Mouse (Mus musculus) left cerebral cortex, adult 8-10 months (tissue): Measurements from ENCODE around the gene Prune1. TPM values are rescaled to one million over a fixed set of nuclear protein-coding genes. Genes with fewer than 3 reads are reported as not detected.

ENCODE experiments used
- DNase-seq, 2 experiments: peaks; one replicate each; pipeline ENCODE4 v3.0.0; 2022; ENCODE audit warnings: low spot score in 2 of 2
- total RNA-seq, 4 experiments: library from RNA; stranded (reverse); gene quantifications; 2 replicates each; pipeline ENCODE4 v1.2.4; 2022

Gene Prune1
- total RNA-seq: 10 to 100 TPM; 24.0 to 27.2 (median 25.2) TPM

- DNase-seq: peak; percentile 98
Measured at GRCm38 (mm10) chr3:95281216-95282126, at the start of gene Prune1, which contains the start of gene Mindy1. TSS of gene Prune1 (minus strand) at chr3:95282076. TSS of gene Mindy1 (plus strand) at chr3:95281345.

DNA sequence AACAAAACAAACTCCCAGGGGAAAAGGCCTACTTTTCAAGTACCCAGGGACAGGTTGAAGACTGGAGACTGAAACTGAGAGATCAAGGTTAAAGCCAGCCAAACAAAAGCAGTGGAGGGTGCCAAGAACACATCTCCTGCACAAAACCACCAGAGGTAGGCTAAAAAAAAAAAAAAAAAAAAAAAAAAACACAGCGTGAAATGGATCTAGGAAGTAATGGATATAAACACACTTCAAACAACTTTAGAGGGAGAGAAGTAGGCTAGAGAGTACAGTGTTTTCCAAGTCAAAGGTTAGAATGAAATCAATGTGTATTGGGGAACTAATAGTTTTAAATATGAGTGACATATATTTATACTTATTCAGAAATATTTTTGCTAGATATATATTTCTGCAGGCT is 49.7 kb upstream of the Prune1 start:
- no peak for DNase-seq

GRCm38 (mm10) chr3:95328803-95329404 is 47.0 kb upstream of the Prune1 start:
- DNase-seq: no peak

- no peak for DNase-seq
Measured at GRCm38 (mm10) chr3:95324454-95325144, 42.7 kb upstream of the Prune1 start.

GRCm38 (mm10) chr3:95323429-95323828 is 41.6 kb upstream of the Prune1 start:
- no peak for DNase-seq

GRCm38 (mm10) chr3:95319701-95320625 is 38.1 kb upstream of the Prune1 start:
- peak in 1 of 2 experiments; percentile 45 for DNase-seq

DNA sequence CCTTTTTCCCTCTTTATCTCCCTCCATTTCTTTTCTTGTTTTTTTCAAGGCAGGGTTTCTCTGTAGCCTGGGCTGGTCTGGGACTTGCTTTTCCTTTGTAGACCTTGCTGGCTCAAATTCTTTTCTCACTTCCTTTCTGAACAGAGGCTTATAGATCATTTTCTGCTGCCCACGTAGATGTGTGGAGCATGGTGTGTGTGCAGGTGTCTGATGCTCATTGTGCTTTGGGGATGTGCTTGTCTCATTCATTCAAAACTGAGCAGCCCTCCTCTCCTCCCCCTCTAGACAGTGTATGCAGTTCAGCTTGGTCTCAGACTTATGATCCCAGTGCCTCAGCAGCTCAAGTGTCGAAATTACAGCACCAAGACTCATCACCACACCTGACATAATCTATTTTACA is 37.2 kb upstream of the Prune1 start:
- DNase-seq: no peak

DNA sequence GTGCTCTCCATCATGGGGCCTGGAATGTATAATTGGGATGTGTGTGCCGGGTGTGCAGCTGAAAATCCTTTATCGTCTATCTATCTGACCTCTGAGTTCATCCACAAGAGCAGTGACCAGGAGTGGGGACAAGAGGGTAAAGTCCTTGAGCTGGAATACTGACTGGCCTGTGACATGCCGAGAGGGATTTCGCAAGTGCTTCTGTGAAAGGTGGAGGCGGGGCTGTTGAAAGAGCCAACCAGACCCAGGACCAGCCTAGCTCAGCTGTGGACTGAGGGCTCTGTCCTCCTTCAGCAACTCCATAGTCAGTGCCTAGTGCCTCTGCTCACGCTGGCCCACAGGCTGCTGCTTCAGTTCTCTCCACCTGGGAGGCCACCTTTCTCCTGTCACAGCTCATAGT is 36.7 kb upstream of the Prune1 start:
- DNase-seq: no peak

GRCm38 (mm10) chr3:95317414-95318080 is 35.7 kb upstream of the Prune1 start:
- peak in 1 of 2 experiments; percentile 38 for DNase-seq

DNA sequence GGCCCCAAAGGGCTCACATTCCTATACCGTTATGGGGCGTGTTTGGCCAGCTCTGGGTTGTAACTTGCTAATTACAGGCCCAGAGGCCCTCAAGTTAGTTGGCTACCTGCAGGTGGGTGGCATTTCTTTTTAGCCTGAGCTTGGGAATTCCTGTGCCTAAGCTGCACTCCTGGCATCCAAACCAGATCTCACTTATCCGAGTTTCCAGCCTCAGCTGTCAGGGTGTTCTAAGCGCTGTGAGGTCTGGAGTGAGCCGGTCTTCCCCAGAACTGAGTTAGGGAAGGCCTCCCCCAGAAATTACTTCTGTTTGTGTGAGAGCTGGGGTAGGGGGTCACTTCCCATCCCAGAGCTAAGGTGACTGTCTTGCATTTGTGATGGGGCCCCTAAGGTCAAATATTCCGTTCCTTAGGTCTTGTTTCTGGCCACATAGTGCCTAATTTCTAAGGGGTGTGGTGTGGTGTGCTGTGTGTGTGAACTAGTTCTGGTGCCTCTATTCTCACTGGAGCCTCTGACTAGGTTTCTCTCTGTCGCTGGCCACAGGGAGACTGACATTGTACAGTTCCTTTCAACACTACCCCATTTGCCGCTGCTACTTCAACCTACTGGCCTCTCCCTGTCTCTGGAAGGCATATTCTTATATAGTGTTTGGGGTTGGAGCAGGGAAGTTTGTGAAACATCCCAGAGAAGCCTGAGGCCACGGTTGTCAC is 34.1 kb upstream of the Prune1 start:
- no peak for DNase-seq

GRCm38 (mm10) chr3:95315094-95315843 is 33.4 kb upstream of the Prune1 start:
- peak; percentile 52 to 53 for DNase-seq

- DNase-seq: no peak
Measured at GRCm38 (mm10) chr3:95314486-95315093, 32.7 kb upstream of the Prune1 start, which contains the start of gene Cers2. TSS of gene Cers2 (plus strand) at chr3:95314791.

DNA sequence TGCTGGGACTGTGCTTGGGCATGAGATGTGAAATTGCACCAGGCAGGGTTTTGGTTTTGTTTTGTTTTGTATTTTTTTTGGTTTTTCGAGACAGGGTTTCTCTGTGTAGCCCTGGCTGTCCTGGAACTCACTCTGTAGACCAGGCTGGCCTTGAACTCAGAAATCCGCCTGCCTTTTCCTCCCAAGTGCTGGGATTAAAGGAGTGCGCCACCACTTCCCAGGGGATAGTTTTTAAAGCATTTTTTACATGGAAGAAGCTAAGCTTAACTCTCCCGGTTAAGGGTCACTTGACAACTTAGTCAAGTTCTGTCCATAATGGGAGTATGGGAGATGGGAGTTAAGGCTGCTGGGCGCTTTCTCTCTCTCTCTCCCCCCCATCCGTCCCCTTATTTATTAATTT is 32.2 kb upstream of the Prune1 start:
- DNase-seq: no peak

- DNase-seq: no peak
Measured at GRCm38 (mm10) chr3:95313476-95313875, 31.6 kb upstream of the Prune1 start.

DNA sequence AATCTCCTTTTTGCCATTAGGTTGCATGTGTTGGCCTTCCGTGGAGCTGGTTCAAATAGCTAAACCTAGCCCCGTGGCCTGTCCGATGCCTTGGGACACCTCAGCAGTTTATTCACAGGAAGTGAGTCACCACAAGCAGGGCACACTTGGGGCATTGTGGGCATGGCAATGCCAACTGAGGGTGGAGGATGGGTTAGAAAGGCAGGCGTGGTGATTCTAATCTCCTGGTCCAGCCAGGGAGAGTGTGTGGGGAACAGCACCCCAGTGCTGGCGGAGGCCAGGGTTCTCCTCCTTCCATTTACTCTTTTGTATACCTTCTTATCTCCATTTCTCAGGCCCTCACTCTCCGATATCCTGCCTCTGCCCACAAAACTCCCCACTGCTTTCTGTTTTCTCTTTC is 30.7 kb upstream of the Prune1 start:
- DNase-seq: no peak

- DNase-seq: peak; percentile 36 to 51
Measured at GRCm38 (mm10) chr3:95310968-95311882, 29.3 kb upstream of the Prune1 start.

- no peak for DNase-seq
Measured at GRCm38 (mm10) chr3:95310496-95310895, 28.6 kb upstream of the Prune1 start.
